ENCODE assay signal across 9 mouse cellular contexts in the genomic region with DNA sequence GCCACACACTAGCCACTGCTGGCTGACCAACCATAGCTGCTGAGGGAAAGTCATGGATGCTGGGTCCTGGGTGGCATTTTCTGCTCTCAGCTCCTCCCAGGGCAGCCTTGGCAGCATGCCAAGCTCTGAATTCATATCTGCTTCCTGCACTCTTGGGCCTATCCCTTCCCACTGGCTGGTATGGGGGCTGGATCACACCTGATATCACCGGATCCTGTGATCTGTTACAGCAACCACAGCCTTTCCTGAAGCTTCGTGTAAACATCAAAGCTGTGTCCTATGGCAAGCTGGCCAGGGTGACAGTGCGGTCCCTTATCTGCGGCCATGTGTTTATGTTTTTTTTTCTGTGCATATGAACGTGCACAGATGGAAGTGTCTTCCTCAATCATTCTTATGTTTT. TPM values are rescaled to one million over a fixed set of nuclear protein-coding genes. Genes with fewer than 3 reads are reported as not detected.
DNase-seq lines count a peak whose midpoint lies in the region; ATAC-seq and TF ChIP-seq lines count a peak whose summit lies in the region.
"Had no signal": no experiment of that assay in that cellular context is flagged by ENCODE, and none has a peak within 500 bp of the region (broad histone marks: within the 10 kb centered on the region; RNA-seq: fewer than 3 reads in every experiment).

No protein-coding gene starts in this region.

- no peak for ATAC-seq in kidney, embryonic 16.5 days (ENCODE audit: low FRiP score, low TSS enrichment)
- ATAC-seq in hematopoietic stem cell, adult 5-6 weeks (replicated peaks in 1 of 2; ENCODE audit: insufficient read depth in 1 of 2, low FRiP score in 2 of 2, low TSS enrichment in 1 of 2, low read depth in 1 of 2, poor library complexity in 2 of 2, severe bottlenecking in 2 of 2), result peak; percentile 37 to 45
- peak; percentile 52 for ATAC-seq in megakaryocyte progenitor cell, adult 5-6 weeks (replicated peaks; ENCODE audit: poor library complexity)

- DNase-seq in kidney, adult 2 months, result no peak
- peak; percentile 98 for DNase-seq in c-Kit-negative CD71-positive TER-119-positive erythroid progenitor cells, embryonic 14.5 days (ENCODE audit: low read depth, low spot score)
- DNase-seq in gastrocnemius, postnatal 36 days, result no peak
- DNase-seq in gastrocnemius, adult 18-20 months (ENCODE audit: low spot score), result no peak
- no peak for DNase-seq in adrenal gland, adult (ENCODE audit: inconsistent age in 2 of 2, low spot score in 1 of 2)
- DNase-seq: adrenal gland, adult 8-10 months had no signal

- H3K9ac ChIP-seq in kidney, embryonic 16.5 days (replicated peaks; ENCODE audit: low read length), result no peak overlapping the region

- no peaks in the 10 kb centered on the region for H3K9me3 ChIP-seq in kidney, embryonic 16.5 days (ENCODE audit: low read length)

- no peak for TF ChIP-seq POLR2A in kidney, adult 2 months (IDR thresholded peaks at IDR 0.05; ENCODE audit: low read depth, low read length)

- peak overlapping the region; percentile 48 for H3K27ac ChIP-seq in kidney, embryonic 16.5 days (ENCODE audit: low read length)
- H3K27ac ChIP-seq in kidney, adult 2 months (ENCODE audit: insufficient read depth, low read depth, low read length), result no peak overlapping the region

- no peak overlapping the region for H3K4me2 ChIP-seq in kidney, embryonic 16.5 days (replicated peaks; ENCODE audit: low read depth, low read length)

- 66% methylated on average over 5 of the region's 5 CpGs for WGBS in kidney, embryonic 16.5 days
- WGBS in kidney, adult 2 months, result 64% methylated on average over 5 of the region's 5 CpGs

- intact Hi-C loops in gastrocnemius, postnatal 36 days (cut with DNase I), result no loop called here

- TF ChIP-seq CTCF in kidney, adult 2 months (conservative IDR thresholded peaks at IDR 0.05; ENCODE audit: insufficient read depth, insufficient read length, low read depth, low read length), result no peak

- H3K4me1 ChIP-seq in kidney, embryonic 16.5 days (ENCODE audit: insufficient read depth, low read length), result peaks cover 22% of the 10 kb centered on the region
- H3K4me1 ChIP-seq in kidney, adult 2 months (ENCODE audit: control insufficient read depth, insufficient read depth, low read length), result peaks cover 18% of the 10 kb centered on the region; the same call in 1 of the 2 replicates

- H3K36me3 ChIP-seq in kidney, embryonic 16.5 days (ENCODE audit: insufficient read depth, low read length), result peaks cover 9% of the 10 kb centered on the region
- no peaks in the 10 kb centered on the region for H3K36me3 ChIP-seq in kidney, adult 2 months (ENCODE audit: control insufficient read depth, insufficient read depth, low read length)

- H3K4me3 ChIP-seq in kidney, embryonic 16.5 days (ENCODE audit: low read length), result no peak overlapping the region
- H3K4me3 ChIP-seq in kidney, adult 2 months (ENCODE audit: insufficient read depth, low read depth, low read length), result no peak overlapping the region

- no peaks in the 10 kb centered on the region for H3K27me3 ChIP-seq in kidney, embryonic 16.5 days (ENCODE audit: insufficient read depth, low read length)
- H3K27me3 ChIP-seq in kidney, adult 2 months (replicated peaks; ENCODE audit: control insufficient read depth, insufficient read depth, low read length), result no peaks in the 10 kb centered on the region

RNA-seq across cellular contexts. Expression of a gene that starts 2.2 kb away (rescaled TPM):
- 87.6 and 104 TPM in 2 replicates for polyA plus RNA-seq in kidney, embryonic 16.5 days (2015; fragmentation: Nextera tagmentation; extraction: Ambion mirVana)
- polyA plus RNA-seq in kidney, adult 2 months (2012; rRNA removed), result 60.6 and 79.8 TPM in 2 replicates
- total RNA-seq in hematopoietic stem cell, adult 5-6 weeks (2017), result 13.2 and 15.3 TPM in 2 replicates
- 9.3 and 13.7 TPM in 2 replicates for total RNA-seq in megakaryocyte progenitor cell, adult 5-6 weeks (2015)
- 36.5 and 52.5 TPM in 2 replicates for total RNA-seq in megakaryocyte progenitor cell, adult 5-6 weeks (2017)
- total RNA-seq in gastrocnemius, postnatal 36 days (2021), result 10 to 100 TPM; 36.5 to 42.5 TPM
- total RNA-seq in gastrocnemius, adult 18-20 months (2021), result 10 to 100 TPM; 41.1 to 44.1 TPM

RNA-seq across cellular contexts. Expression of a gene that starts 2.2 kb away (rescaled TPM):
- 5.0 and 5.2 TPM in 2 replicates for polyA plus RNA-seq in kidney, embryonic 16.5 days (2015; fragmentation: Nextera tagmentation; extraction: Ambion mirVana)
- polyA plus RNA-seq in kidney, adult 2 months (2012; rRNA removed), result 2.1 and 2.3 TPM in 2 replicates
- total RNA-seq in hematopoietic stem cell, adult 5-6 weeks (2017), result 6.9 TPM in 1 of 2 replicates, not detected in the other
- total RNA-seq in megakaryocyte progenitor cell, adult 5-6 weeks (2015), result 2.6 and 3.0 TPM in 2 replicates
- 0.62 and 1.7 TPM in 2 replicates for total RNA-seq in megakaryocyte progenitor cell, adult 5-6 weeks (2017)
- total RNA-seq in gastrocnemius, postnatal 36 days (2021), result 1 to 10 TPM in 1 of 2 experiments, under 1 TPM in 1; 0.89 to 1.2 TPM
- under 1 TPM; 0.57 to 0.97 TPM for total RNA-seq in gastrocnemius, adult 18-20 months (2021)

RNA-seq across cellular contexts. Expression of a gene that starts 3.7 kb away (rescaled TPM):
- polyA plus RNA-seq in kidney, embryonic 16.5 days (2015; fragmentation: Nextera tagmentation; extraction: Ambion mirVana), result 111 and 115 TPM in 2 replicates
- 41.1 and 49.8 TPM in 2 replicates for polyA plus RNA-seq in kidney, adult 2 months (2012; rRNA removed)
- 11.6 and 17.2 TPM in 2 replicates for total RNA-seq in hematopoietic stem cell, adult 5-6 weeks (2017)
- total RNA-seq in megakaryocyte progenitor cell, adult 5-6 weeks (2015), result 17.1 and 21.7 TPM in 2 replicates
- 17.3 and 17.8 TPM in 2 replicates for total RNA-seq in megakaryocyte progenitor cell, adult 5-6 weeks (2017)
- total RNA-seq in gastrocnemius, postnatal 36 days (2021), result 10 to 100 TPM; 14.2 to 15.9 TPM
- total RNA-seq in gastrocnemius, adult 18-20 months (2021), result 10 to 100 TPM; 15.3 to 15.4 TPM

RNA-seq across cellular contexts. Expression of a gene that starts 6.8 kb away (rescaled TPM):
- 1.4 and 1.6 TPM in 2 replicates for polyA plus RNA-seq in kidney, embryonic 16.5 days (2015; fragmentation: Nextera tagmentation; extraction: Ambion mirVana)
- 1.0 and 2.8 TPM in 2 replicates for polyA plus RNA-seq in kidney, adult 2 months (2012; rRNA removed)
- not detected in 2 replicates for total RNA-seq in hematopoietic stem cell, adult 5-6 weeks (2017)
- not detected in 2 replicates for total RNA-seq in megakaryocyte progenitor cell, adult 5-6 weeks (2015)
- total RNA-seq in megakaryocyte progenitor cell, adult 5-6 weeks (2017), result 0.46 TPM in 1 of 2 replicates, not detected in the other
- total RNA-seq in gastrocnemius, postnatal 36 days (2021), result under 1 TPM; 0.59 to 0.77 TPM
- under 1 TPM in 1 of 2 experiments, not detected in 1; 0.34 TPM for total RNA-seq in gastrocnemius, adult 18-20 months (2021)

RNA-seq across cellular contexts. Expression of a gene that starts 10.8 kb away (rescaled TPM):
- 42.7 and 44.1 TPM in 2 replicates for polyA plus RNA-seq in kidney, embryonic 16.5 days (2015; fragmentation: Nextera tagmentation; extraction: Ambion mirVana)
- polyA plus RNA-seq in kidney, adult 2 months (2012; rRNA removed), result 693 and 694 TPM in 2 replicates
- total RNA-seq in hematopoietic stem cell, adult 5-6 weeks (2017), result 17.4 and 20.4 TPM in 2 replicates
- 31.0 and 31.4 TPM in 2 replicates for total RNA-seq in megakaryocyte progenitor cell, adult 5-6 weeks (2015)
- total RNA-seq in megakaryocyte progenitor cell, adult 5-6 weeks (2017), result 7.5 and 17.1 TPM in 2 replicates
- under 1 TPM; 0.37 to 0.38 TPM for total RNA-seq in gastrocnemius, postnatal 36 days (2021)
- not detected for total RNA-seq in gastrocnemius, adult 18-20 months (2021)
